In genomic region chr17:66564213-66564612, GRCm38 (mm10) we compare ENCODE assay signal across 10 mouse cellular contexts. TPM values are rescaled to one million over a fixed set of nuclear protein-coding genes. Genes with fewer than 3 reads are reported as not detected.
DNase-seq lines count a peak whose midpoint lies in the region; ATAC-seq lines count a peak whose summit lies in the region.
"Had no signal": no experiment of that assay in that cellular context is flagged by ENCODE, and none has a peak within 500 bp of the region (broad histone marks: within the 10 kb centered on the region; RNA-seq: fewer than 3 reads in every experiment).

No protein-coding gene starts in this region.

- peak; percentile 88 for ATAC-seq in frontal cortex, adult (ENCODE audit: low TSS enrichment)

- no peak for DNase-seq in frontal cortex, postnatal 25 days (ENCODE audit: low spot score in 2 of 2)
- DNase-seq in left cerebral cortex, postnatal 14 days (ENCODE audit: low spot score in 2 of 2) = peak; percentile 11 to 17
- no peak for DNase-seq in left cerebral cortex, adult 11 months (ENCODE audit: low spot score)
- DNase-seq in fibroblast of lung, adult 2 months (ENCODE audit: low read depth) = peak; percentile 12
- DNase-seq in lung, postnatal 4 days = peak; percentile 67 to 90
- DNase-seq in cerebellum, adult 18-20 months = no peak
- no peak for DNase-seq in urinary bladder, postnatal 10 days (ENCODE audit: low spot score)
- DNase-seq: cerebellum, postnatal 36 days; gastrocnemius, postnatal 14 days had no signal

- intact Hi-C loops in left cerebral cortex, postnatal 14 days (cut with DNase I) = no loop called here

RNA-seq across cellular contexts. Expression of gene Themis3, which starts 30.2 kb away (rescaled TPM):
- total RNA-seq in left cerebral cortex, postnatal 14 days (2021) = under 1 TPM; 0.13 to 0.17 TPM
- total RNA-seq: gastrocnemius, postnatal 14 days had no signal

RNA-seq across cellular contexts. Expression of gene Rab12, which starts 44.7 kb away (rescaled TPM):
- total RNA-seq in left cerebral cortex, postnatal 14 days (2021) = 100 to 1,000 TPM; 135 to 144 TPM

Comparison
In these comparisons a context has a peak if more than half of its experiments do, and no peak if none do; other contexts are left out.
1. DNase-seq: peak in left cerebral cortex, postnatal 14 days (2 of 2), fibroblast of lung, adult 2 months (single experiment) and lung, postnatal 4 days (2 of 2); none in frontal cortex, postnatal 25 days (0 of 2), left cerebral cortex, adult 11 months (single experiment), cerebellum, adult 18-20 months (0 of 2) and urinary bladder, postnatal 10 days (single experiment).